Mouse (Mus musculus) brain, embryonic 14.5 days (tissue): ENCODE data around the gene Helt.

Source experiments
- CTCF ChIP-seq: fragments of 200-500 bp; IDR thresholded peaks from 2 replicates; pipeline ENCODE4 v1.5.1; 2012; ENCODE audit warnings: inconsistent platforms, mild to moderate bottlenecking, moderate library complexity, borderline replicate concordance; ENCODE audit not compliant: insufficient read depth, insufficient read length; ENCODE audit errors: extremely low read depth
- POLR2A ChIP-seq: fragments of 200-500 bp; IDR thresholded peaks from 2 replicates; pipeline ENCODE4 v1.6.1; 2012; ENCODE audit warnings: mild to moderate bottlenecking, inconsistent platforms, borderline replicate concordance; ENCODE audit not compliant: poor library complexity, insufficient read depth, insufficient read length, severe bottlenecking; ENCODE audit errors: extremely low read depth

- TF ChIP-seq POLR2A (no peak), CTCF (no peak)
Measured at GRCm38 (mm10) chr8:46317161-46317560, 22.7 kb upstream of the Helt start.
